Mouse (Mus musculus) CH12.LX (cell line): ENCODE measurements at regions not wholly inside any gene's neighbourhood (a gene's known extent, or its start where the extent isn't known, plus 50 kb on each side); places are given as distances from the start of the nearest gene placed in this dataset.

Experiments
- DNase-seq: peaks from one replicate; pipeline ENCODE4 v3.0.0-alpha.2; 2013; ENCODE audit errors: extremely low read depth
- H3K27ac ChIP-seq: 2 replicates; pipeline ENCODE4 v1.5.1; 2012; ENCODE audit warnings: low read depth, mild to moderate bottlenecking, control low read depth, moderate library complexity; ENCODE audit not compliant: insufficient read depth
- H3K27me3 ChIP-seq: replicated peaks from 2 replicates; pipeline ENCODE3; 2012; ENCODE audit warnings: inconsistent platforms
- H3K36me3 ChIP-seq, 2 experiments: replicated peaks in 1 of 2; 2 replicates each; pipeline versions ENCODE3 to v1.6.1; 2012; ENCODE audit warnings: inconsistent platforms in 1 of 2, low read length in 1 of 2, mild to moderate bottlenecking in 1 of 2, mixed read lengths in 1 of 2, moderate library complexity in 1 of 2; ENCODE audit not compliant: control insufficient read depth in 1 of 2, insufficient read depth in 1 of 2
- H3K4me1 ChIP-seq, 2 experiments: 2 replicates each; pipeline ENCODE4 v1.6.1; 2012; ENCODE audit warnings: inconsistent platforms in 1 of 2, moderate library complexity in 1 of 2; ENCODE audit not compliant: insufficient read depth in 2 of 2, control insufficient read depth in 1 of 2
- H3K4me2 ChIP-seq: 2 replicates; pipeline ENCODE4 v1.6.1; 2012; ENCODE audit warnings: low read depth, mild to moderate bottlenecking, control low read depth; ENCODE audit not compliant: poor library complexity, insufficient read depth, severe bottlenecking
- H3K4me3 ChIP-seq, 3 experiments: fragments of 150-350 bp in 1 of 3; sonication (generic) in 1 of 3; replicated peaks in 1 of 3; 2 replicates each; pipeline versions ENCODE3 to v1.5.1; 2011 to 2012; ENCODE audit warnings: low read depth in 2 of 3, low read length in 2 of 3, mild to moderate bottlenecking in 2 of 3, moderate library complexity in 2 of 3, control low read depth in 1 of 3, improper control_type of control experiment in 1 of 3, inconsistent platforms in 1 of 3, mixed read lengths in 1 of 3; ENCODE audit not compliant: poor library complexity in 1 of 3
- H3K79me2 ChIP-seq: replicated peaks from 2 replicates; pipeline ENCODE4 v1.6.1; 2012; ENCODE audit warnings: mild to moderate bottlenecking, moderate library complexity; ENCODE audit not compliant: control insufficient read depth, poor library complexity, insufficient read depth, severe bottlenecking; ENCODE audit errors: extremely low read depth
- H3K9ac ChIP-seq: 2 replicates; pipeline ENCODE4 v1.6.1; 2012; ENCODE audit warnings: low read depth, mild to moderate bottlenecking, control low read depth, moderate library complexity; ENCODE audit not compliant: insufficient read depth
- H3K9me3 ChIP-seq: replicated peaks from 2 replicates; pipeline ENCODE3; 2012; ENCODE audit warnings: low read length, inconsistent platforms, mixed read lengths
- CHD1 ChIP-seq: IDR thresholded peaks from 2 replicates; pipeline ENCODE4 v1.6.1; 2012; ENCODE audit warnings: low read depth, low read length, improper control_type of control experiment, inconsistent platforms
- CHD2 ChIP-seq: IDR thresholded peaks from 2 replicates; pipeline ENCODE4 v1.6.1; 2011; ENCODE audit warnings: low read length, improper control_type of control experiment
- CTCF ChIP-seq, 2 experiments: IDR thresholded peaks in 1 of 2; conservative IDR thresholded peaks in 1 of 2; 2 replicates each; pipeline ENCODE4 v1.5.1; 2011 to 2012; ENCODE audit warnings: low read depth in 2 of 2, low read length in 2 of 2, improper control_type of control experiment in 1 of 2, inconsistent platforms in 1 of 2, mild to moderate bottlenecking in 1 of 2, moderate library complexity in 1 of 2
- E2F4 ChIP-seq: IDR thresholded peaks from 2 replicates; pipeline ENCODE4 v1.6.1; 2011; ENCODE audit warnings: low read depth, low read length, improper control_type of control experiment; ENCODE audit not compliant: insufficient replicate concordance
- ELF1 ChIP-seq: IDR thresholded peaks from 2 replicates; pipeline ENCODE4 v1.6.1; 2014; ENCODE audit warnings: low read depth, mild to moderate bottlenecking, inconsistent platforms, low read length, improper control_type of control experiment
- ETS1 ChIP-seq: conservative IDR thresholded peaks from 2 replicates; pipeline ENCODE4 v1.6.1; 2012; ENCODE audit warnings: low read depth, mild to moderate bottlenecking, inconsistent platforms, low read length, improper control_type of control experiment, moderate library complexity
- JUN ChIP-seq: IDR thresholded peaks from 2 replicates; pipeline ENCODE4 v1.6.1; 2011; ENCODE audit warnings: low read depth, mild to moderate bottlenecking, low read length, improper control_type of control experiment, moderate library complexity; ENCODE audit not compliant: insufficient read depth
- KAT2A ChIP-seq: IDR thresholded peaks from 2 replicates; pipeline ENCODE4 v1.6.1; 2012; ENCODE audit warnings: low read length, improper control_type of control experiment, inconsistent platforms; ENCODE audit not compliant: insufficient replicate concordance
- MAZ ChIP-seq: IDR thresholded peaks from 2 replicates; pipeline ENCODE4 v1.6.1; 2012; ENCODE audit warnings: low read depth, mild to moderate bottlenecking, inconsistent platforms, low read length, improper control_type of control experiment, moderate library complexity
- MYC ChIP-seq: IDR thresholded peaks from 2 replicates; pipeline ENCODE4 v1.6.1; 2011; ENCODE audit warnings: low read depth, mild to moderate bottlenecking, improper control_type of control experiment, low read length
- NRF1 ChIP-seq: IDR thresholded peaks from 2 replicates; pipeline ENCODE4 v1.6.1; 2014; ENCODE audit warnings: low read depth, mild to moderate bottlenecking, inconsistent platforms, low read length, improper control_type of control experiment, moderate library complexity
- POLR2A ChIP-seq: IDR thresholded peaks from 2 replicates; pipeline ENCODE4 v1.6.1; 2011; ENCODE audit warnings: low read depth, mild to moderate bottlenecking, improper control_type of control experiment, low read length
- POLR2AphosphoS2 ChIP-seq: IDR thresholded peaks from 2 replicates; pipeline ENCODE4 v1.6.1; 2011; ENCODE audit warnings: low read depth, low read length, improper control_type of control experiment
- USF1 ChIP-seq: IDR thresholded peaks from 2 replicates; pipeline ENCODE4 v1.6.1; 2014; ENCODE audit warnings: low read depth, mild to moderate bottlenecking, inconsistent platforms, low read length, improper control_type of control experiment
- ZC3H11A ChIP-seq: IDR thresholded peaks from 2 replicates; pipeline ENCODE4 v1.6.1; 2012; ENCODE audit warnings: low read depth, mild to moderate bottlenecking, inconsistent platforms, low read length, improper control_type of control experiment
- ZKSCAN1 ChIP-seq: IDR thresholded peaks from 2 replicates; pipeline ENCODE4 v1.6.1; 2012; ENCODE audit warnings: low read depth, inconsistent platforms, low read length, improper control_type of control experiment, borderline replicate concordance
- dilution Hi-C: fragments of 300-500 bp; cut with MboI; formaldehyde crosslinking; loops from 2 replicates; pipeline ENCODE4 v1.14.3; 2020; ENCODE audit warnings: low sequenced_read_pairs; ENCODE audit not compliant: extremely low pct_unique_long_range_greater_than_20kb, extremely low pct_ligation_motif_present
- in situ Hi-C: fragments of 300-500 bp; cut with MboI; formaldehyde crosslinking; loops from 3 replicates; pipeline ENCODE4 v1.14.3; 2019; ENCODE audit warnings: low sequenced_read_pairs, low pct_ligation_motif_present, low pct_unique_long_range_greater_than_20kb, mixed read lengths

DNA sequence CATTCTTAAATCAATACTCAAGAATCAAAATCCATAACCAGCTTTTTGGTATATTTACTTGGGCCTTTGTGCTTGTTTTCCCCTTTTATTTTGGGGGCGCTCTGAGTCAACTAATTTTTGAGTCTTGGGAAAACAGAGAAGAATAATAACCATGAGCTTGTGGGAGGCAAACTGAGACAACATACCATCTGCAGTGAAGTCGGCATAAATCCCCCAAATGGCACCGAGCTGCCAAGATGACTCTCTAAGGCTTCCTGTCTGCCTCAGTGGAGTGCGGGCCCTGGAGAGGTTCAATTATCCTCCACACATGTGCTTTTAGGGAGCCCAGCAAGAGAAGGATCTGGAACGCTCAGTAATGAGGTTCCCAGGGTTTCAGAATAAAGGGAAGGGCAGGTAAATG lies 333.1 kb downstream of the Fut8 start:
- dilution Hi-C loops, result no loop called here
- no peak overlapping the region for H3K9ac ChIP-seq
- no peaks in the 10 kb centered on the region for H3K79me2 ChIP-seq
- no peak for TF ChIP-seq POLR2A
- TF ChIP-seq MAZ, result no peak
- TF ChIP-seq POLR2AphosphoS2, result no peak
- no peak for TF ChIP-seq KAT2A
- no peak for TF ChIP-seq USF1
- TF ChIP-seq ETS1, result no peak
- TF ChIP-seq, all 38 proteins: peak for 0
- in situ Hi-C loops, result no loop called here
- Histone ChIP-seq H3K4me1 (peaks cover 0 to 5% of the 10 kb centered on the region in 2 experiments; a peak in 2 of 4 replicates), H3K27ac (no peak overlapping the region), H3K4me3 (no peak overlapping the region), H3K4me2 (no peak overlapping the region), H3K36me3 (no peaks in the 10 kb centered on the region), H3K9me3 (no peaks in the 10 kb centered on the region), H3K27me3 (peaks cover 3% of the 10 kb centered on the region)
- DNase-seq, result no peak

DNA sequence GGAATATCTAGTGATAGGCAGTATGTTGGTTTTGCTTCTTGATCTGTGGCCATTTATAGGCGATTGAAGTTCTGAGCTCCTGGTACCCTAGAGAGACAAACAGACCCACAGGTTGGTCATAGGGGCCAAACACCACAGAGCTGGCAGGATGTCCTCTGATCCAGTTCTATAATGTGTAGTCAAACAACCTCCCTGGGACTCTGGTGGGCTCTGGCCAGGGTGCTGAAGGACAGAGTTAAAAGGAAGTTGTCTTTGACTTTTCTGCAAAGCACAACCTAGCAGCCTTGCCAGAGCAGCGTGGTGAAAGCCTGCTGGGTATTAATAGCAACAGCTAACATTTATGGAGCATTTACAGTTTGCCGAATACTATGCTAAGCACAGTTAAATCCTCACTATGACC lies 337.1 kb downstream of the Fut8 start:
- DNase-seq, result no peak
- in situ Hi-C loops, result no loop called here
- dilution Hi-C loops, result no loop called here
- Histone ChIP-seq H3K79me2 (no peaks in the 10 kb centered on the region), H3K9me3 (no peaks in the 10 kb centered on the region), H3K4me1 (peaks cover 0 to 11% of the 10 kb centered on the region in 2 experiments; a peak in 1 of 4 replicates), H3K9ac (no peak overlapping the region), H3K27me3 (peaks cover 3% of the 10 kb centered on the region), H3K27ac (no peak overlapping the region), H3K4me3 (no peak overlapping the region), H3K4me2 (no peak overlapping the region), H3K36me3 (no peaks in the 10 kb centered on the region)
- TF ChIP-seq CHD2 (no peak), KAT2A (no peak), ETS1 (no peak), NRF1 (no peak), E2F4 (no peak)

DNA sequence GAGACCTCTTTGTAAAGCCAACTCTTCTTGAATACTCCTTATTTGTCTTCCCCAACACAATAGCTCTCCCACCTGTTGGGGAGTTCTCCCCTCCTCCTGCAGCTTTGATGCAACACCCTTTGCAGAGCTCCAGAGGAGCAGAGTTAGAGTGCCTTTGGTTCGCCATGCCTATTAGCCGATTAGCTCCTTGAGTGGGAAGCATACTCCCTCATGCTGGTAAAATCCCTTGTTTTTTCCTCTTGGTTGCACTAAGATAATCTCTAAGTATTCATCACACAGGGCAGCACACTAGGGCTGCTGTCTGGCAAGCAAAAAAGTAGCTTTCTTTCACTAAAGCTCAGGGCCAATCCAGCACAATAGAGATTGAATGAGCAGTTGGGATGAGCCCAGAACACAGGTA lies 350.4 kb downstream of the Fut8 start:
- Histone ChIP-seq H3K4me3 (no peak overlapping the region), H3K9ac (no peak overlapping the region), H3K4me2 (no peak overlapping the region), H3K9me3 (no peaks in the 10 kb centered on the region), H3K79me2 (no peaks in the 10 kb centered on the region), H3K27ac (no peak overlapping the region), H3K36me3 (no peaks in the 10 kb centered on the region), H3K4me1 (no peaks in the 10 kb centered on the region), H3K27me3 (no peaks in the 10 kb centered on the region)
- no peak for DNase-seq
- dilution Hi-C loops (no loop called here), in situ Hi-C loops (no loop called here)
- TF ChIP-seq JUN, result no peak
- TF ChIP-seq USF1, result no peak
- TF ChIP-seq ZC3H11A, result no peak
- TF ChIP-seq ZKSCAN1, result no peak
- TF ChIP-seq CTCF (conservative IDR thresholded peaks at IDR 0.05 in 1 of 2, IDR thresholded peaks at IDR 0.05 in 1 of 2; ENCODE audit: low read depth in 2 of 2, low read length in 2 of 2), result no peak
- TF ChIP-seq ELF1, result no peak
- TF ChIP-seq MYC, result no peak
- no peak for TF ChIP-seq KAT2A
- TF ChIP-seq CHD1, result no peak
- TF ChIP-seq, all 38 proteins: peak for 0
